In genomic region chr8:124176133-124176532, GRCm38 (mm10) we compare ENCODE assay signal across 26 mouse cellular contexts. TPM values are rescaled to one million over a fixed set of nuclear protein-coding genes. Genes with fewer than 3 reads are reported as not detected.
DNase-seq lines count a peak whose midpoint lies in the region; ATAC-seq lines count a peak whose summit lies in the region.
"Had no signal": no experiment of that assay in that cellular context is flagged by ENCODE, and none has a peak within 500 bp of the region (broad histone marks: within the 10 kb centered on the region; RNA-seq: fewer than 3 reads in every experiment).

No protein-coding gene starts in this region.

- H3K36me3 ChIP-seq in forebrain, embryonic 15.5 days: no peaks in the 10 kb centered on the region
- no peaks in the 10 kb centered on the region for H3K36me3 ChIP-seq in forebrain, embryonic 11.5 days (ENCODE audit: control insufficient read depth, insufficient read depth, low read length)
- H3K36me3 ChIP-seq in midbrain, embryonic 12.5 days: no peaks in the 10 kb centered on the region
- H3K36me3 ChIP-seq in midbrain, embryonic 10.5 days: no peaks in the 10 kb centered on the region
- no peaks in the 10 kb centered on the region for H3K36me3 ChIP-seq in forebrain, embryonic 16.5 days (ENCODE audit: control insufficient read depth, insufficient read depth)
- no peaks in the 10 kb centered on the region for H3K36me3 ChIP-seq in neural tube, embryonic 15.5 days
- H3K36me3 ChIP-seq: embryonic facial prominence, embryonic 13.5 days; heart, embryonic 13.5 days; intestine, embryonic 15.5 days; limb, embryonic 13.5 days; liver, embryonic 12.5 days had no signal

- H3K9me3 ChIP-seq in forebrain, embryonic 15.5 days: no peaks in the 10 kb centered on the region
- H3K9me3 ChIP-seq in forebrain, embryonic 11.5 days (ENCODE audit: control insufficient read depth, low read length): no peaks in the 10 kb centered on the region
- no peaks in the 10 kb centered on the region for H3K9me3 ChIP-seq in midbrain, embryonic 12.5 days
- H3K9me3 ChIP-seq in midbrain, embryonic 10.5 days (replicated peaks): no peaks in the 10 kb centered on the region
- no peaks in the 10 kb centered on the region for H3K9me3 ChIP-seq in forebrain, embryonic 16.5 days (ENCODE audit: control insufficient read depth, low read length)
- no peaks in the 10 kb centered on the region for H3K9me3 ChIP-seq in neural tube, embryonic 15.5 days (replicated peaks)
- H3K9me3 ChIP-seq: embryonic facial prominence, embryonic 13.5 days; intestine, embryonic 15.5 days; limb, embryonic 13.5 days; liver, embryonic 12.5 days had no signal

- H3K27me3 ChIP-seq in forebrain, embryonic 15.5 days: no peaks in the 10 kb centered on the region
- H3K27me3 ChIP-seq in forebrain, embryonic 11.5 days (ENCODE audit: control insufficient read depth, insufficient read depth, low read length): no peaks in the 10 kb centered on the region
- no peaks in the 10 kb centered on the region for H3K27me3 ChIP-seq in midbrain, embryonic 12.5 days
- H3K27me3 ChIP-seq in midbrain, embryonic 10.5 days (ENCODE audit: low read depth, poor library complexity, severe bottlenecking): no peaks in the 10 kb centered on the region
- no peaks in the 10 kb centered on the region for H3K27me3 ChIP-seq in forebrain, embryonic 16.5 days (replicated peaks; ENCODE audit: control insufficient read depth, insufficient read depth, low read length)
- no peaks in the 10 kb centered on the region for H3K27me3 ChIP-seq in neural tube, embryonic 15.5 days (replicated peaks)
- H3K27me3 ChIP-seq: embryonic facial prominence, embryonic 13.5 days; intestine, embryonic 15.5 days; limb, embryonic 13.5 days had no signal

- H3K9ac ChIP-seq in forebrain, embryonic 15.5 days (replicated peaks): no peak overlapping the region
- H3K9ac ChIP-seq in forebrain, embryonic 11.5 days (ENCODE audit: low read length): no peak overlapping the region
- H3K9ac ChIP-seq in midbrain, embryonic 12.5 days (replicated peaks): no peak overlapping the region
- peak overlapping the region; percentile 11; the same call in 1 of the 2 replicates for H3K9ac ChIP-seq in forebrain, embryonic 16.5 days (replicated peaks; ENCODE audit: low read depth, low read length)
- H3K9ac ChIP-seq in neural tube, embryonic 15.5 days (replicated peaks): no peak overlapping the region
- H3K9ac ChIP-seq: embryonic facial prominence, embryonic 13.5 days; heart, embryonic 13.5 days; intestine, embryonic 15.5 days; limb, embryonic 13.5 days; liver, embryonic 12.5 days; liver, postnatal 0 days had no signal

- H3K4me2 ChIP-seq in forebrain, embryonic 15.5 days (replicated peaks): no peak overlapping the region
- H3K4me2 ChIP-seq in forebrain, embryonic 11.5 days (ENCODE audit: low read depth, low read length, severe bottlenecking): no peak overlapping the region
- no peak overlapping the region for H3K4me2 ChIP-seq in midbrain, embryonic 12.5 days (replicated peaks)
- H3K4me2 ChIP-seq in forebrain, embryonic 16.5 days (ENCODE audit: low read length): no peak overlapping the region
- H3K4me2 ChIP-seq in neural tube, embryonic 15.5 days: no peak overlapping the region
- H3K4me2 ChIP-seq: embryonic facial prominence, embryonic 13.5 days; heart, embryonic 13.5 days; intestine, embryonic 15.5 days; limb, embryonic 13.5 days; liver, embryonic 12.5 days had no signal

- ATAC-seq in forebrain, embryonic 15.5 days (replicated peaks): no peak
- no peak for ATAC-seq in forebrain, embryonic 11.5 days (replicated peaks; ENCODE audit: low FRiP score)
- no peak for ATAC-seq in midbrain, embryonic 12.5 days (ENCODE audit: low FRiP score, low read depth)
- ATAC-seq in forebrain, embryonic 16.5 days: 0 out of 2 replicates have a peak, but pooled peaks have one; percentile 41
- no peak for ATAC-seq in neural tube, embryonic 15.5 days (ENCODE audit: low FRiP score)
- ATAC-seq: CD4-positive, CD25-positive, alpha-beta regulatory T cell, adult 4 months; intestine, embryonic 15.5 days; liver, embryonic 12.5 days; liver, postnatal 0 days had no signal

- no peak for DNase-seq in forebrain, embryonic 11.5 days (ENCODE audit: low spot score)
- DNase-seq in midbrain, embryonic 10.5 days (ENCODE audit: low spot score): no peak
- no peak for DNase-seq in adrenal gland, postnatal 14 days
- DNase-seq: adrenal gland, postnatal 25 days; cerebellum, adult 18-20 months; gastrocnemius, postnatal 10 days; heart, postnatal 10 days; kidney, adult 8-10 months; kidney, postnatal 4 days; liver, postnatal 0 days; lung, postnatal 36 days; right cerebral cortex, postnatal 4 days; thymus, adult 2 months; thymus, postnatal 36 days had no signal

- 51% methylated on average over 6 of the region's 6 CpGs for WGBS in forebrain, embryonic 15.5 days
- 86% methylated on average over 6 of the region's 6 CpGs for WGBS in forebrain, embryonic 11.5 days
- 87% methylated on average over 6 of the region's 6 CpGs for WGBS in midbrain, embryonic 12.5 days
- whole genome bisulfite sequencing in midbrain, embryonic 10.5 days: 81% methylated on average over 6 of the region's 6 CpGs
- 60% methylated on average over 6 of the region's 6 CpGs for WGBS in forebrain, embryonic 16.5 days
- WGBS in neural tube, embryonic 15.5 days: 40% methylated on average over 6 of the region's 6 CpGs

- peak overlapping the region; percentile 49 for H3K27ac ChIP-seq in forebrain, embryonic 15.5 days (replicated peaks)
- H3K27ac ChIP-seq in forebrain, embryonic 11.5 days (ENCODE audit: low read depth, low read length): no peak overlapping the region
- H3K27ac ChIP-seq in midbrain, embryonic 12.5 days (replicated peaks): 0 out of 2 replicates have a peak overlapping the region, but pooled peaks have one; percentile 1
- no peak overlapping the region for H3K27ac ChIP-seq in midbrain, embryonic 10.5 days (replicated peaks)
- H3K27ac ChIP-seq in forebrain, embryonic 16.5 days (ENCODE audit: low read length): peak overlapping the region; percentile 62
- peak overlapping the region; percentile 46; the same call in 1 of the 2 replicates for H3K27ac ChIP-seq in neural tube, embryonic 15.5 days (replicated peaks)
- H3K27ac ChIP-seq: embryonic facial prominence, embryonic 13.5 days; heart, embryonic 13.5 days; intestine, embryonic 15.5 days; kidney, postnatal 0 days; limb, embryonic 13.5 days; liver, embryonic 12.5 days; stomach, postnatal 0 days had no signal

- H3K4me1 ChIP-seq in forebrain, embryonic 15.5 days: peaks cover 38% of the 10 kb centered on the region
- no peaks in the 10 kb centered on the region for H3K4me1 ChIP-seq in forebrain, embryonic 11.5 days (replicated peaks; ENCODE audit: control insufficient read depth, insufficient read depth, low read length)
- H3K4me1 ChIP-seq in midbrain, embryonic 12.5 days: peaks cover 15% of the 10 kb centered on the region; the same call in 1 of the 2 replicates
- H3K4me1 ChIP-seq in midbrain, embryonic 10.5 days: peaks cover 16% of the 10 kb centered on the region; the same call in 1 of the 2 replicates
- H3K4me1 ChIP-seq in forebrain, embryonic 16.5 days (replicated peaks; ENCODE audit: control insufficient read depth, insufficient read depth, low read length): peaks cover 29% of the 10 kb centered on the region
- peaks cover 41% of the 10 kb centered on the region for H3K4me1 ChIP-seq in neural tube, embryonic 15.5 days
- H3K4me1 ChIP-seq: liver, embryonic 12.5 days had no signal

- H3K4me3 ChIP-seq in forebrain, embryonic 15.5 days: no peak overlapping the region
- H3K4me3 ChIP-seq in forebrain, embryonic 11.5 days (ENCODE audit: low read depth, low read length): no peak overlapping the region
- H3K4me3 ChIP-seq in midbrain, embryonic 12.5 days: no peak overlapping the region
- no peak overlapping the region for H3K4me3 ChIP-seq in midbrain, embryonic 10.5 days
- H3K4me3 ChIP-seq in forebrain, embryonic 16.5 days (replicated peaks; ENCODE audit: low read length): no peak overlapping the region
- H3K4me3 ChIP-seq in neural tube, embryonic 15.5 days (replicated peaks): no peak overlapping the region
- H3K4me3 ChIP-seq: embryonic facial prominence, embryonic 13.5 days; heart, embryonic 13.5 days; intestine, embryonic 15.5 days; limb, embryonic 13.5 days; liver, embryonic 12.5 days had no signal

RNA-seq across cellular contexts. Expression of gene Galnt2, which starts 55.1 kb away (rescaled TPM):
- polyA plus RNA-seq in forebrain, embryonic 15.5 days (2015; fragmentation: Nextera tagmentation; extraction: Ambion mirVana): 54.2 and 56.3 TPM in 2 replicates
- polyA plus RNA-seq in forebrain, embryonic 11.5 days (2014; fragmentation: Nextera tagmentation; extraction: Ambion mirVana): 81.6 and 83.7 TPM in 2 replicates
- 80.7 and 86.2 TPM in 2 replicates for polyA plus RNA-seq in midbrain, embryonic 12.5 days (2016; fragmentation: Nextera tagmentation; extraction: Ambion mirVana)
- polyA plus RNA-seq in midbrain, embryonic 10.5 days (2016; fragmentation: Nextera tagmentation; extraction: Ambion mirVana): 35.3 and 47.5 TPM in 2 replicates
- polyA plus RNA-seq in forebrain, embryonic 16.5 days (2015; fragmentation: Nextera tagmentation; extraction: Ambion mirVana): 47.8 and 48.9 TPM in 2 replicates
- 59.7 and 62.7 TPM in 2 replicates for polyA plus RNA-seq in neural tube, embryonic 15.5 days (2015; fragmentation: Nextera tagmentation; extraction: Ambion mirVana)
- total RNA-seq in adrenal gland, postnatal 14 days (2021): 45.4 and 57.5 TPM in 2 replicates

Comparison
In these comparisons a context has a peak if more than half of its experiments do, and no peak if none do; other contexts are left out.
1. H3K27ac ChIP-seq: peak in forebrain, embryonic 15.5 days (single experiment), midbrain, embryonic 12.5 days (single experiment), forebrain, embryonic 16.5 days (single experiment) and neural tube, embryonic 15.5 days (single experiment); none in forebrain, embryonic 11.5 days (single experiment) and midbrain, embryonic 10.5 days (single experiment).